9 mouse cellular contexts compared by ENCODE assay signal in genomic region chr13:25083144-25083572, GRCm38 (mm10). TPM values are rescaled to one million over a fixed set of nuclear protein-coding genes. Genes with fewer than 3 reads are reported as not detected.
DNase-seq lines count a peak whose midpoint lies in the region; ATAC-seq lines count a peak whose summit lies in the region.
"Had no signal": no experiment of that assay in that cellular context is flagged by ENCODE, and none has a peak within 500 bp of the region (broad histone marks: within the 10 kb centered on the region; RNA-seq: fewer than 3 reads in every experiment).

No protein-coding gene starts in this region.

- H3K9me3 ChIP-seq in hindbrain, embryonic 12.5 days (replicated peaks), result no peaks in the 10 kb centered on the region
- no peaks in the 10 kb centered on the region for H3K9me3 ChIP-seq in hindbrain, embryonic 14.5 days (ENCODE audit: control insufficient read depth, low read length)
- H3K9me3 ChIP-seq in embryonic facial prominence, embryonic 10.5 days, result no peaks in the 10 kb centered on the region
- H3K9me3 ChIP-seq in lung, embryonic 16.5 days (ENCODE audit: control insufficient read depth, low read length), result no peaks in the 10 kb centered on the region
- H3K9me3 ChIP-seq: limb, embryonic 15.5 days had no signal

- H3K4me2 ChIP-seq in hindbrain, embryonic 12.5 days (replicated peaks), result peak overlapping the region; percentile 15; the same call in 1 of the 2 replicates
- no peak overlapping the region for H3K4me2 ChIP-seq in hindbrain, embryonic 14.5 days (replicated peaks)
- peak overlapping the region; percentile 52 for H3K4me2 ChIP-seq in lung, embryonic 16.5 days (ENCODE audit: low read depth, low read length)
- H3K4me2 ChIP-seq: limb, embryonic 15.5 days had no signal

- no peak overlapping the region for H3K4me3 ChIP-seq in hindbrain, embryonic 12.5 days
- H3K4me3 ChIP-seq in hindbrain, embryonic 14.5 days (replicated peaks; ENCODE audit: low read length), result no peak overlapping the region
- peak overlapping the region; percentile 39 for H3K4me3 ChIP-seq in embryonic facial prominence, embryonic 10.5 days
- H3K4me3 ChIP-seq in lung, embryonic 16.5 days (ENCODE audit: low read length), result peak overlapping the region; percentile 5; the same call in 1 of the 2 replicates
- H3K4me3 ChIP-seq: limb, embryonic 15.5 days had no signal

- H3K27ac ChIP-seq in hindbrain, embryonic 12.5 days, result no peak overlapping the region
- H3K27ac ChIP-seq in hindbrain, embryonic 14.5 days, result no peak overlapping the region
- H3K27ac ChIP-seq in embryonic facial prominence, embryonic 10.5 days (replicated peaks), result no peak overlapping the region
- H3K27ac ChIP-seq in lung, embryonic 16.5 days (ENCODE audit: low read length), result no peak overlapping the region
- H3K27ac ChIP-seq: limb, embryonic 15.5 days had no signal

- no peaks in the 10 kb centered on the region for H3K27me3 ChIP-seq in hindbrain, embryonic 12.5 days
- H3K27me3 ChIP-seq in hindbrain, embryonic 14.5 days (ENCODE audit: control insufficient read depth, insufficient read depth, low read length), result no peaks in the 10 kb centered on the region
- H3K27me3 ChIP-seq in embryonic facial prominence, embryonic 10.5 days (replicated peaks; ENCODE audit: low read depth, poor library complexity, severe bottlenecking), result peaks cover 47% of the 10 kb centered on the region
- H3K27me3 ChIP-seq in lung, embryonic 16.5 days (ENCODE audit: control insufficient read depth, insufficient read depth, low read depth, low read length), result no peaks in the 10 kb centered on the region
- H3K27me3 ChIP-seq: limb, embryonic 15.5 days had no signal

- H3K36me3 ChIP-seq in hindbrain, embryonic 12.5 days, result no peaks in the 10 kb centered on the region
- no peaks in the 10 kb centered on the region for H3K36me3 ChIP-seq in hindbrain, embryonic 14.5 days (replicated peaks; ENCODE audit: control insufficient read depth, insufficient read depth)
- no peaks in the 10 kb centered on the region for H3K36me3 ChIP-seq in embryonic facial prominence, embryonic 10.5 days (replicated peaks)
- no peaks in the 10 kb centered on the region for H3K36me3 ChIP-seq in lung, embryonic 16.5 days (ENCODE audit: control insufficient read depth, insufficient read depth, low read length)
- H3K36me3 ChIP-seq: limb, embryonic 15.5 days had no signal

- 0 out of 2 replicates have a peak, but pooled peaks cover 3% of the 10 kb centered on the region for H3K4me1 ChIP-seq in hindbrain, embryonic 12.5 days
- 0 out of 2 replicates have a peak, but pooled peaks cover 3% of the 10 kb centered on the region for H3K4me1 ChIP-seq in hindbrain, embryonic 14.5 days (replicated peaks; ENCODE audit: control insufficient read depth, insufficient read depth, low read length)
- H3K4me1 ChIP-seq in embryonic facial prominence, embryonic 10.5 days, result peaks cover 19% of the 10 kb centered on the region
- H3K4me1 ChIP-seq in lung, embryonic 16.5 days (replicated peaks; ENCODE audit: control insufficient read depth, insufficient read depth, low read length), result peaks cover 9% of the 10 kb centered on the region

- no peak for ATAC-seq in hindbrain, embryonic 12.5 days (ENCODE audit: low FRiP score)
- no peak for ATAC-seq in hindbrain, embryonic 14.5 days (ENCODE audit: low FRiP score)
- ATAC-seq in lung, embryonic 16.5 days (ENCODE audit: low read depth), result peak; percentile 51

- WGBS in hindbrain, embryonic 12.5 days, result 35% methylated on average over 15 of the region's 15 CpGs
- WGBS in hindbrain, embryonic 14.5 days, result 34% methylated on average over 15 of the region's 15 CpGs
- WGBS in embryonic facial prominence, embryonic 10.5 days, result 4% methylated on average over 15 of the region's 15 CpGs
- WGBS in lung, embryonic 16.5 days, result 2% methylated on average over 15 of the region's 15 CpGs

- DNase-seq in hindbrain, embryonic 14.5 days (ENCODE audit: low spot score), result no peak
- DNase-seq in embryonic facial prominence, embryonic 10.5 days (ENCODE audit: low spot score), result peak; percentile 68
- DNase-seq in kidney, adult 9 months, result peak; percentile 54
- no peak for DNase-seq in urinary bladder, postnatal 4 days (ENCODE audit: low spot score in 2 of 2)
- no peak for DNase-seq in layer of hippocampus, adult 8-10 months (ENCODE audit: low spot score in 2 of 2)
- no peak for DNase-seq in layer of hippocampus, adult 18-20 months (ENCODE audit: low spot score in 2 of 2)

- no peak overlapping the region for H3K9ac ChIP-seq in hindbrain, embryonic 12.5 days
- no peak overlapping the region for H3K9ac ChIP-seq in hindbrain, embryonic 14.5 days
- H3K9ac ChIP-seq in lung, embryonic 16.5 days (ENCODE audit: low read length), result no peak overlapping the region
- H3K9ac ChIP-seq: limb, embryonic 15.5 days had no signal

RNA-seq across cellular contexts. Expression of gene Dcdc2a, which starts 27.4 kb away (rescaled TPM):
- 2.1 and 3.6 TPM in 2 replicates for polyA plus RNA-seq in hindbrain, embryonic 12.5 days (2016; fragmentation: Nextera tagmentation; extraction: Ambion mirVana)
- 3.9 TPM in 2 replicates for polyA plus RNA-seq in hindbrain, embryonic 14.5 days (2014; fragmentation: Nextera tagmentation; extraction: Ambion mirVana)
- polyA plus RNA-seq in embryonic facial prominence, embryonic 10.5 days (2016; fragmentation: Nextera tagmentation; extraction: Ambion mirVana), result 2.4 and 3.5 TPM in 2 replicates
- 3.6 and 3.7 TPM in 2 replicates for polyA plus RNA-seq in lung, embryonic 16.5 days (2015; fragmentation: Nextera tagmentation; extraction: Ambion mirVana)
- 10 to 100 TPM; 10.3 to 16.6 (median 14.1) TPM for total RNA-seq in layer of hippocampus, adult 8-10 months (2022)
- 10 to 100 TPM; 12.2 to 14.3 TPM for total RNA-seq in layer of hippocampus, adult 18-20 months (2021)

Comparison
In these comparisons a context has a peak if more than half of its experiments do, and no peak if none do; other contexts are left out.
1. H3K4me3 ChIP-seq: peak in embryonic facial prominence, embryonic 10.5 days (single experiment) and lung, embryonic 16.5 days (single experiment); none in hindbrain, embryonic 12.5 days (single experiment) and hindbrain, embryonic 14.5 days (single experiment).
2. DNase-seq: peak in embryonic facial prominence, embryonic 10.5 days (single experiment) and kidney, adult 9 months (single experiment); none in hindbrain, embryonic 14.5 days (single experiment), urinary bladder, postnatal 4 days (0 of 2), layer of hippocampus, adult 8-10 months (0 of 2) and layer of hippocampus, adult 18-20 months (0 of 2).